Mouse (Mus musculus) kidney, embryonic 16.5 days (tissue): ENCODE data around the gene Il1rapl2. TPM values are rescaled to one million over a fixed set of nuclear protein-coding genes. Genes with fewer than 3 reads are reported as not detected.
A peak's percentile ranks its signal among the peaks of the same experiment; 100 is the strongest.
"Not testable (repeated sequence)": the region's sequence is repeated elsewhere in the genome, so short reads cannot be mapped to it uniquely, and the experiment has no call there.

Experiments
- ATAC-seq: fragments of 200-750 bp; cut with Nextera tagmentation; 2 replicates; pipeline ENCODE4 v1.8.0; 2017; ENCODE audit warnings: moderate TSS enrichment; ENCODE audit not compliant: low FRiP score, low TSS enrichment
- H3K27ac ChIP-seq: fragments of 300-500 bp; sonication (generic); 2 replicates; pipeline ENCODE4 v1.5.1; 2014; ENCODE audit warnings: low read length
- H3K27me3 ChIP-seq: fragments of 300-500 bp; sonication (generic); 2 replicates; pipeline ENCODE4 v1.6.1; 2014; ENCODE audit warnings: low read length, control low read depth, mixed read lengths; ENCODE audit not compliant: insufficient read depth
- H3K36me3 ChIP-seq: fragments of 300-500 bp; sonication (generic); 2 replicates; pipeline ENCODE4 v1.6.1; 2014; ENCODE audit warnings: low read length, control low read depth, mixed read lengths; ENCODE audit not compliant: insufficient read depth
- H3K4me1 ChIP-seq: fragments of 300-500 bp; sonication (generic); 2 replicates; pipeline ENCODE4 v1.6.1; 2014; ENCODE audit warnings: low read length, control low read depth, mixed read lengths; ENCODE audit not compliant: insufficient read depth
- H3K4me2 ChIP-seq: fragments of 300-500 bp; sonication (generic); replicated peaks from 2 replicates; pipeline ENCODE4 v1.6.1; 2014; ENCODE audit warnings: low read depth, low read length
- H3K4me3 ChIP-seq: fragments of 300-500 bp; sonication (generic); 2 replicates; pipeline ENCODE4 v1.5.1; 2014; ENCODE audit warnings: mild to moderate bottlenecking, low read length
- H3K9ac ChIP-seq: fragments of 300-500 bp; sonication (generic); replicated peaks from 2 replicates; pipeline ENCODE4 v1.6.1; 2014; ENCODE audit warnings: low read length
- H3K9me3 ChIP-seq: fragments of 300-500 bp; sonication (generic); 2 replicates; pipeline ENCODE4 v1.6.1; 2016; ENCODE audit warnings: low read length, control low read depth
- WGBS: fragments of 180-500 bp; shearing (Covaris S2); extraction: QIAGEN DNeasy Blood & Tissue Kit; methylation state at CpG from one replicate; pipeline ENCODE4 v1.1.7; 2014; 5-methylcytosine and 5-hydroxymethylcytosine counted together
- polyA plus RNA-seq: library from polyadenylated mRNA; unstranded; fragments of >200 nt; fragmentation: Nextera tagmentation; extraction: Ambion mirVana; gene quantifications from 2 replicates; pipeline ENCODE4 v1.2.1, GENCODE M21; 2015

Gene Il1rapl2
- polyA plus RNA-seq, 1 experiment from 2014 or later: 0.31 TPM

DNA sequence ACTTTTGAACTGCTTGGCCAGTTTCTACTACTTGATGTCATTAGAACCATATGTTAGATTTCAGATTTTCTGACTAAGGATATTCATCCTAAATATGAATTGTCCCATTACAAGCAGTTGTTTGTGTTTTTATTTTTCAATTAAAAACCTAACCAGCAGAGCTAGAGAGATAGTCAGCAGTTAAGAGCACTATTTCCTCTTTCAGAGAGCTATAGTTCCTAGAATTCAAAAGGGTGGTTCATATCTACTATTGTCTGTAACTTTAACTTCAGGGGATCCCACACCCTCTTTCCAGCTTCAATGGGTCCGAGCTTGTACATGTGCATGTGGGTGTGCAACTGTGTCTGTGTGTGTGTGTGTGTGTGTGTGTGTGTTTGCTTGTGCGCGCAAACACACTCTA lies 472.7 kb downstream of the Il1rapl2 start:
- Histone ChIP-seq H3K4me1 (no peaks in the 10 kb centered on the region), H3K36me3 (no peaks in the 10 kb centered on the region), H3K4me3 (no peak overlapping the region), H3K9me3 (no peaks in the 10 kb centered on the region), H3K27me3 (no peaks in the 10 kb centered on the region; the same call in 1 of the 2 replicates), H3K4me2 (no peak overlapping the region), H3K27ac (no peak overlapping the region), H3K9ac (no peak overlapping the region)
- 90% methylated on average over 3 of the region's 3 CpGs for WGBS
- ATAC-seq: no peak

DNA sequence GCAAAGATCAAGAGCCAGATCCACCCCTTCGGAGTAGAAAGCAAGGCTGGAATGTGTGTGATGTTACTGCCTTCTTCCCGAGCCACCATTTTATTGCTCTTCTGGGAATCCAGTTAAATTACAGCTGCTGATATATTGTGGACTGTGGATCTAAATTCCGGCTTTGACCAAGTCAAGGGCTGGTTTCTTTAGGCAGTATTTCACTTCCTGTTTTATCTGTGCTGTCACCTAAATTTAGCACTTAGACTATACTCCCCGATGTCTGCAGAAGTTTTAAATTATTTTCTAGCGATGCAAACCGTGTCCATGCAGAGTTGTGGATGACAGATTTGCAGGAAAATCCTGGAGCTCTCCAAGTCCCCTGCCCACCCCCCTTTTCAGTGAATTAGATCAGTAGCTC lies 533.5 kb downstream of the Il1rapl2 start:
- 40% methylated on average over 6 of the region's 6 CpGs for WGBS
- no peak overlapping the region for H3K27ac ChIP-seq
- H3K4me1 ChIP-seq: no peaks in the 10 kb centered on the region
- H3K9ac ChIP-seq: no peak overlapping the region
- no peak overlapping the region for H3K4me2 ChIP-seq
- peak; percentile 93 for ATAC-seq
- H3K27me3 ChIP-seq: no peaks in the 10 kb centered on the region
- no peak overlapping the region for H3K4me3 ChIP-seq
- H3K36me3 ChIP-seq: no peaks in the 10 kb centered on the region
- H3K9me3 ChIP-seq: no peaks in the 10 kb centered on the region

DNA sequence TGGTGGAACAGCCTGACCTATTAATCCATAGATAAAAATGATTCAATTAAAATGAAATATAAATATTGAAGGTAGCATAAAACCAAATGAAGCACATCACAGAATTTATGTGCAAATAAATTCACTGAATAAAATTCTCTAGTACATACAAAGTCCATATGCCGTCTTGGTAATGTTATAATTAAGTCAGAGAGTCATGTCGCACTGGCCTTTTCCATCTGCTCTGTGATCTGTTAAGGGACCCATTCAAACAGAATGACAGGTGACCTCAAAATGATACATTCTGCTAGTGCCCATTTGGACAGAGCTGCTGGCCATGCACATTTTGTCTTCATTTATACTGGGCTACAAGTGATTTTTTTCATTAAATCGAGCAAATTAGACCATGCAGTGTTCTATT lies 534.3 kb downstream of the Il1rapl2 start:
- 49% methylated on average over 3 of the region's 3 CpGs for WGBS
- Histone ChIP-seq H3K27me3 (no peaks in the 10 kb centered on the region), H3K4me3 (no peak overlapping the region), H3K9ac (no peak overlapping the region), H3K4me2 (no peak overlapping the region), H3K36me3 (no peaks in the 10 kb centered on the region), H3K4me1 (no peaks in the 10 kb centered on the region), H3K9me3 (no peaks in the 10 kb centered on the region), H3K27ac (no peak overlapping the region)
- ATAC-seq: peak; percentile 71; the same call in 1 of the 2 replicates

DNA sequence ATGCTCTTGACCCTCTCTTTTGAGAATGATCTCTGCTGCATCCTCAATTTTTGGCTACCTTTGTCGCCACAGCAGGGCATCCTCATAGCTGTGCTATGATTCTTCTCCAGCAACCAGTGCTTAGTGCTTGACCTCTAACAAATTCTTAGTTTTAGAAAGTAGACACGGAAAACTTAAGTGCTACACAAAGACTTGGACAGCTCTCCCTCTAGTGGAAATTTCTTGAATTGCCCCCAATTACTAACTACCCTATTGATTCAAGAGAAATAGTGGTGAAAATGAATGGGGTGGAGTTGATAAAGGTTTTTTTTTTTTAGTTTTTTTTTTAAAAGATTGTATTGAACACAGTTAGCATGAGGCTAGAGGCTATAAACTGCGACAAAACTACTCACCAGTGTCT lies 599.7 kb downstream of the Il1rapl2 start:
- Histone ChIP-seq H3K27ac (no peak overlapping the region), H3K27me3 (no peaks in the 10 kb centered on the region; the same call in 1 of the 2 replicates), H3K4me1 (no peaks in the 10 kb centered on the region), H3K36me3 (no peaks in the 10 kb centered on the region), H3K9ac (no peak overlapping the region), H3K9me3 (no peaks in the 10 kb centered on the region), H3K4me2 (no peak overlapping the region), H3K4me3 (no peak overlapping the region)
- ATAC-seq: no peak; the same call in 1 of the 2 replicates
- WGBS: 17% methylated on average over 3 of the region's 3 CpGs

DNA sequence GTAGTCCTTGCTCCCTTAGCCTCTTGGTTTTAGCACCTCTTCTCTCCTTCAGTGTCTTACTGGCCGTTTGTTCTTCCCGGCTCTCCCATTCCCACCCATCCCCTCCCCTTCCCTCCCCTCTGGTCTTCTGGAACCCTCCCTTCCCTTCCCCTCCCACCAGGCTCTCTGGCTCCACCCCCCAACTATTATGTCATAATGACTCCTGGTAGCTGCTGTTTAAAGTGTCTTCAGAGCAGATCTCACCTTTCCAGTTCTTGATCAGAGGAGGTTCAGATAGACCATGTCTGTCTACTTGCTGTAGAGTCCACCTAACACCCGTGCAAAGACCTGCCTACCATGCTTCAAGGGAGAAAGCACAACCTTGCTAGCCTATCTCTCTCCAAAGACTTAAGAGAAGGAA lies 639.1 kb downstream of the Il1rapl2 start, which contains the start of gene Tex13a:
TSS of gene Tex13a (minus strand) at position 101 of the 400 bp plus-strand sequence.
- no peak within 1 kb of the TSS for H3K9ac ChIP-seq
- no peaks in the 10 kb centered on the region for H3K36me3 ChIP-seq
- no peaks in the 10 kb centered on the region for H3K9me3 ChIP-seq
- no peak within 1 kb of the TSS for H3K27ac ChIP-seq
- H3K27me3 ChIP-seq: no peaks in the 10 kb centered on the region; the same call in 1 of the 2 replicates
- ATAC-seq: no peak
- no peak within 1 kb of the TSS for H3K4me3 ChIP-seq
- H3K4me2 ChIP-seq: no peak within 1 kb of the TSS
- H3K4me1 ChIP-seq: no peaks in the 10 kb centered on the region
- WGBS: 79% methylated on average over 3 of the region's 3 CpGs

DNA sequence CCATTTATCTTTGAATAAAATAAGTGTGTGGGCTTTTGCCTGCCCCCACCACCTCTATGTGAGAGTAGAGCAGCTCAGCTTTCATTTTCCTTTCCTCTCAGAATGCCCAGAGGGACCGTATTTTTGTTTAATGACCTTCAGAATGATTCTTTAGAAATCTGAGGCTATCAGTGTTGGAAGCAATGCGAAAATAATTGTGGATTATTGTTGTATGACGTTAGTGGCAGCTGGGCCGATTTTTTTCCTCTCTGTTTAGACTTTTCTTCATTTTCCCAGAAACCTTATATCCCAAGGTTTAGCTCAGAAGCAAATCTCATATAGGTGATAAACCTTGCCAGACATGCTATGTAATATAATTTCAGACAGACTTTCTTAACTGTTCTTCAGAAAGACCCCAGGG lies 664.2 kb downstream of the Il1rapl2 start:
- Histone ChIP-seq H3K9me3 (no peaks in the 10 kb centered on the region), H3K4me2 (no peak overlapping the region), H3K4me3 (no peak overlapping the region), H3K9ac (no peak overlapping the region), H3K36me3 (no peaks in the 10 kb centered on the region), H3K27ac (no peak overlapping the region), H3K4me1 (no peaks in the 10 kb centered on the region), H3K27me3 (0 out of 2 replicates have a peak, but pooled peaks cover 2% of the 10 kb centered on the region)
- no peak for ATAC-seq
- 37% methylated on average over 4 of the region's 4 CpGs for WGBS

DNA sequence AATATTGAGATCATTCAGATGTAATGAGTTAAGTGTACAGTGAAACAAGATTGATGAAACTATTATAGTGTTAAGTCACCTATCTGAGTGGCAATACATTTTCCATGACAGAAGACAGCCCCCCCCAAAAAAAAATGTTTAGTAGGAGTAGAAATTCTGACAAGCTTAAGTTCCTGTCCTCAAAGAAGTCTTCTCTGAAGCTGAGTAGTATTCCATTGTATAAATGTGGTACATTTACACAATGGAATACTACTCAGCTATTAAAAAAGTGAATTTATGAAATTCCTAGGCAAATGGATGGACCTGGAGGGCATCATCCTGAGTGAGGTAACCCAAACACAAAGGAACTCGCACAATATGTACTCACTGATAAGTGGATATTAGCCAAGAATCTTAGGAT lies 778.3 kb downstream of the Il1rapl2 start:
- H3K4me1 ChIP-seq, ATAC-seq, H3K9ac ChIP-seq, H3K9me3 ChIP-seq, H3K27ac ChIP-seq, H3K4me3 ChIP-seq, H3K4me2 ChIP-seq, H3K36me3 ChIP-seq, H3K27me3 ChIP-seq: not testable (repeated sequence)
- 79% methylated on average over 1 of the region's 1 CpGs for WGBS

DNA sequence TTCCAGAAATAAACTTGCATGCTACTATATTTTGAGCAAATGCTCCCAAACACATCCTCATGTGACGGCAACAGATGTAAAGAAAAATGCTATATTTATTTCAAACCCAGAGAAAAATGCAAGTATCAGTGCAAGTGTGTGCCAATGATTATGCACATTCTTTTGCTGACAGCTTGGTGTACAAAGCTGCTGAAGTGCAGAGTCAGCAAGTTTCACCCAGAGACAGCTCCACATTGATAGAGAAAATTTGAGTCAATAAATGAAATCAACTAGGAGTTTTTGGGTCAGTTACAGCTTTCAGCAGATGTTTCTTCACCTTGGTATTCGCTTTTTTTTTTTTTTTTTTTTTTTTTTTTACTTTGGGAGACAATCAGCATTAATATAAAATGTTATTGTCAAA lies 863.4 kb downstream of the Il1rapl2 start:
- H3K4me1 ChIP-seq: no peaks in the 10 kb centered on the region
- H3K9me3 ChIP-seq: no peaks in the 10 kb centered on the region
- ATAC-seq: no peak
- H3K4me2 ChIP-seq: no peak overlapping the region
- no peak overlapping the region for H3K27ac ChIP-seq
- 56% methylated on average over 2 of the region's 2 CpGs for WGBS
- H3K27me3 ChIP-seq: no peaks in the 10 kb centered on the region; the same call in 1 of the 2 replicates
- no peak overlapping the region for H3K4me3 ChIP-seq
- H3K36me3 ChIP-seq: no peaks in the 10 kb centered on the region
- H3K9ac ChIP-seq: no peak overlapping the region

DNA sequence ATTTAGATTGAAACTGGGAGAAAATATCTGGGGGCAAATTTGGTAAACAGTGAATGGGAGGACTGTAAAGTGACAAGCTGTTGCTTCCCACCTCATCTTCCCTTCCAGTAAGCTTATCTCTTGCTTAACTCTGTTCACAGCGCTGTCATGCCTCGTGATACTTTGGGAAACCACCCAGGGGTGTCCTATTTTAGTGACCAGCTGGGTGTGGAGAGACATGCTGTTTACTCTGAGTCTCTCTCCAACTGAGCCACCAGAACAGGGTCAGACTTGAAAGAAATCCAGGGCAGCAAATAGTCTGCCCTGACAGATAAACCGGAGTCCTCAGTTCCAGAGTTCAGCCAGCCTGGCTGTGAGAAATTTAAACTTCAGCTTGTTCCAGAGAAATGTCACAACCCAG lies 867.5 kb downstream of the Il1rapl2 start:
- Histone ChIP-seq H3K27ac (no peak overlapping the region), H3K4me1 (no peaks in the 10 kb centered on the region), H3K27me3 (no peaks in the 10 kb centered on the region; the same call in 1 of the 2 replicates), H3K4me3 (no peak overlapping the region), H3K9ac (no peak overlapping the region), H3K9me3 (no peaks in the 10 kb centered on the region), H3K36me3 (no peaks in the 10 kb centered on the region), H3K4me2 (no peak overlapping the region)
- ATAC-seq: no peak
- WGBS: 55% methylated on average over 3 of the region's 3 CpGs

DNA sequence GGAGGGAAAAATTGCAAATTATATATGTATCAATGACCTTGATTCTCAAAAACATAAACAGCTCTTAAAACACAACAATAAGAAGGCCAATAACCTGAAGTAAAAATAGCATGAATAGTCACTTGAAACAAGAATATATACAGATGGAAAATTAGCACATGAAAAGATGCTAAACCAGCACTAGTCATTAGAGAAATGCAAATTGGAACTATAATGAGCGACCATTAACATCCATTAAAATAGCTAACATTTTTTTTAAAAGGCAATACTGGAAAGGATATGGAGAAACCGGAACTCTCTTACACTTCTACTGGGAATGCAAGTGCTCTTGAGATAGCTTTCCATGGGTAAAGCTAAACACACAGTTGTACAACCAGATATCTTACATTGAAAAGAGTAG lies 879.4 kb downstream of the Il1rapl2 start:
- Histone ChIP-seq H3K36me3 (no peaks in the 10 kb centered on the region), H3K9me3 (no peaks in the 10 kb centered on the region), H3K9ac (no peak overlapping the region), H3K4me1 (no peaks in the 10 kb centered on the region), H3K4me3 (no peak overlapping the region), H3K27me3 (no peaks in the 10 kb centered on the region), H3K4me2 (no peak overlapping the region), H3K27ac (no peak overlapping the region)
- ATAC-seq: no peak
- 91% methylated on average over 2 of the region's 2 CpGs for WGBS
